Mouse (Mus musculus): ENCODE results near the gene Npw. TPM values are rescaled to one million over a fixed set of nuclear protein-coding genes. Genes with fewer than 3 reads are reported as not detected.
"Not testable (repeated sequence)": the region's sequence is repeated elsewhere in the genome, so short reads cannot be mapped to it uniquely, and the experiment has no call there.

Gene Npw
- total RNA-seq, 2 experiments from 2014 or later, result not detected

DNA sequence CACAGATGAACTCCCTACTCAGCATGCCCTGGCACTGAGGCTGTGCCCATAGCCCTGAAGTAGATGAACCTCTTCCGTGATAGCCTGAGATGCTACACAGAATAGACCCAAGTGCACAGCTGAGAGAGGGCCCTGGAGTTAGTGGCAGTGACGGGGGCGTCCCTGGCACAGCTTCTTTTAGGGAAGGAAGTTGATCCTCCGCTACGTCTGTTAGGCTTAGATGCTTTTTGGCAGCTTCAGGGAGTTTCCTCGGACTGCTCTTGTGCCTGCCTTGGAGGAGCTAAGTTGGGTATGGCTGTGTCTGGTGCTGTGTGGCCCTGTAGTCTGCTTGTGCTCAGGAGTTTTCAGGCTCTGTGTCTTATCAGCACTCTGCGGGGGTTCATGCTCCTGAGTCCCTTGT, 16.0 kb upstream of the Npw start:
- DNase-seq, result no peak

DNA sequence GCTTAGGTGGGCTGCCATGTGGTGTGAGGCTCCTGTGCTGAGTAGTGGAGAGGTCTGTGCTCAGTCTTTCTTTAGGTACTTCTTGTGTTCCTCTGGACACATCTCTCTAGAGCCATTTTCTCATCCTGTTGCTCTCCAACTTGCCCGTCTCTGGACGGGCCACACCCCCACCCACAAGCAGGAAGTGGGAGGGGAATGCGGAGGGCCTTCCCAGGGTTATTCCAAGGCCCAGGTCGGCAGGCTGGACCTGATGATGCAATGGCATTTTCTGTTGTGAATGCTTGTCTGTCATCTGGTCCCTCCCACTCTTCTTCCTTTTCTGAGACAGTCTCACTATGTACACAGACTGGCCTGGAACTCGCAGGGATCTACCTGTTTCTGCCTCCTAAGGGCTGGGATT, 13.9 kb upstream of the Npw start:
- intact Hi-C loops (cut with DNase I), result no loop called here
- DNase-seq, result peak; percentile 48 to 53

More for the DNA sequence above, 16.0 kb upstream of the Npw start:
- intact Hi-C loops (cut with DNase I), result no loop called here

DNA sequence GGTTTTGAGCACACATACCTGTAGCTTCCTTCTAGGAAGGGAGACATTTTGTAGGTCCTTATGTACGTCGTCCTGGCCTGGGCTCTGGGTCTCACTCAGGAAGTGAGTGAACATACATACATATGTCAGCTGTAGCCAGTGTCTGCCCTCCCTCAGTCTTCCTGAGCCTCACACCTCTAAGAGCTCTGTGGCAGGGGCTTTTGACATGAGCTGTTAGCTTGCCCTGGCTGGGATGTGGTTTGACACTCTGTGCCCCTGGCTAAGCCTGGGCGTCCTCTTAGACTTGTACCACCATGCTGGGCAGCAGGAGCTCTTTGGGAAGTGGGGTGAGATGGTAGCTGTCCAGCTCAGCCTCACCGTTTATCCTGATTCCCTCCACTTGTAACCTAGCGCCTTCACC, 13.1 kb upstream of the Npw start:
- intact Hi-C loops (cut with DNase I), result loop anchor here (2.0 kb wide), 1 partner anchor 23 kb away; no protein-coding TSS in a partner anchor
- DNase-seq, result no peak

DNA sequence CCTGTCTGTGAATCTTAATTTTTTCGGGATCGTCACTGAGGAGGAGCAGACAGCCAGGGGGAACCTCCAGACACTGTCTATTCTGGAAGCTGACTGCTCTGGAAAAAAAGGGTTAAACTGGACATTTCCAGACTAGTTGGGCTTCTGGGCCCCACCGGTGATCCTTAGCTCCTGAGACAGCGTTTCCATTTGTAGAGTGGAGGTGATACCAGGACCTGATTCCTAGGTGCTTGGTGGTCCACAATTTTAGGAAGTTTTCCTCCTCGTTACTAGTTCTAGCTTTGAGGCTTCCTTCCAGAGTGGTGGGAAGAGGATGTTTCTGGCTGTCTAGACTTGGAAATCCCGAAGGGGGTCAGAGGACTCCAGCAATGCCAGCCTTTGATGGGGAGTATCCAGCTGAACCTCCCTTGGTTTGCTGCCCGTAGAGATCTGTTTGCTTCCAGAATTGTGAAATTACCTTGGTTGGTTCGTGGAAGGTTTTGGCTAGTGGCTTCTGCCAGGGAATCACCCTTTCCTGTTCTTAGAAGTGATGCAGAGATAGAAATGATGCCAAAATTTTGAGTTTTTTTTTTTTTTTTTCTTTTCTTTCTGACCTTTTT, 12.1 kb upstream of the Npw start:
- DNase-seq, result no peak
- intact Hi-C loops (cut with DNase I), result loop anchor here (2.0 kb wide), 1 partner anchor 24 kb away; no protein-coding TSS in a partner anchor

DNA sequence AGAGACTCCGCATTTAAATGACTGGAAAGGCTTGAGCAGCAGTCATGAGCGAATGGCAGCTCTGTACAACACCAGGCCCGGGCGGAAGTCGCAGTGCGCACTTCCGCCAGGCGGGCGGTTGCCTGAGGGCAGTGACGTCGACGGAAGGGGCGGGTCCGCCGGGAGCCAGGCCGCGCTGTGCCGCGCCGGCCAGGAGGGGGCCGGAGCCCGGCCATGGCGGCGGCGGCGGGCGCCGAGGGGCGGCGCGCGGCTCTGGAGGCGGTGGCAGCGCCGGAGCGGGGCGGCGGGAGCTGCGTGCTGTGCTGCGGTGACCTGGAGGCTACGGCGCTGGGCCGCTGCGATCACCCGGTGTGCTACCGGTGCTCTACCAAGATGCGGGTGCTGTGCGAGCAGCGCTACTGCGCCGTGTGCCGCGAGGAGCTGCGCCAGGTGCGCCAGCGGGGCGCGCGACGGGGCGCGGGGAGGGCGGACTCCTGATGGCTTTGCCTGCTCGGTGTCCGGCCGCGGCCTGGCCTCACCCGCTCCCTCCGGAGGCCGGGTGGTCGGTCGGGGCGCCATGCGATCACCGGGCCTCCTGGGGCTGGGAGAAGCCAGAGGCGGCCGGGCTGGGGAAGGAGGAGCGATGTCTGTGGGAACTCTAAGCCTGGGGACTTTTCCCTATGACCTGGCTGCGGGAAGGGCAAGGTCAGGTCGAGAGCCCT, 11.4 kb upstream of the Npw start, which contains the start of gene Zfp598:
Gene Zfp598 (plus strand): TSS at position 143 of the 701 bp plus-strand sequence.
- intact Hi-C loops (cut with DNase I), result loop anchor here (2.0 to 5.0 kb wide), 4 partner anchors 25 to 192 kb away; partner anchors contain the start of genes Mlst8, Nthl1 and Tsc2
- DNase-seq, result peak; percentile 96 to 98

DNA sequence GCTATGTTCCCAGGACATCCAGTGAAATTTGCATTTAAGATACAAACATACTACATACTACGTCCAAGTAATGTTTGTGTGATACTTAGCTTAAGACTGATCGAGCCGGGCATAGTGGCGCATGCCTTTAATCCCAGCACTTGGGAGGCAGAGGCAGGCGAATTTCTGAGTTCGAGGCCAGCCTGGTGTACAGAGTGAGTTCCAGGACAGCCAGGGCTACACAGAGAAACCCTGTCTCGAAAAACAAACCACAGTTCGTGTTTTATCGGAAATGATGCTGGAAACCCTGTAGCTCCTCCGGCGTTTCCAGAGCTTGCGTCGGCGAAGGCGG, 10.9 kb upstream of the Npw start:
- DNase-seq, result not testable (repeated sequence)
- intact Hi-C loops (cut with DNase I), result loop anchor here (5.0 kb wide), 3 partner anchors 37 to 192 kb away; partner anchors contain the start of genes Mlst8, Nthl1 and Tsc2

DNA sequence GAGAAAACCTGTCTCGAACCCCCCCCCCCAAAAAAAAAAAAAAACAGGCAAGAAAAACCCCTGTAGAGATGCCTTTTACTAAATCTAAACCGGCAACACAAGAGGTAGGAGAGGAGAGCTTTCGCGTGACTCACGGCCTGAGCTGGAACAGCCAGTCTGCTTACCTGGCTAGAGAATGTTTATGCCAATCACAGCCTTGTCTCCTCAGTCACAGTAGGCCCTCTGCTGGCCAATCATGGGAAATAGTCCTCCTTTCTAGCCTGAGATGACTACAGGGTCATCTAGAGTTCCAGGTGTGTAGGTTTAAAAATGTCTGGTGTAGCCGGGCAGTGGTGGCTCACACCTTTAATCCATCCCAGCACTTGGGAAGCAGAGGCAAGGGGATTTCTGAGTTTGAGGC, 9.2 kb upstream of the Npw start:
- peak; percentile 62 to 63 for DNase-seq
- intact Hi-C loops (cut with DNase I), result loop anchor here (5.0 kb wide), 3 partner anchors 35 to 190 kb away; partner anchors contain the start of genes Mlst8, Nthl1 and Tsc2

DNA sequence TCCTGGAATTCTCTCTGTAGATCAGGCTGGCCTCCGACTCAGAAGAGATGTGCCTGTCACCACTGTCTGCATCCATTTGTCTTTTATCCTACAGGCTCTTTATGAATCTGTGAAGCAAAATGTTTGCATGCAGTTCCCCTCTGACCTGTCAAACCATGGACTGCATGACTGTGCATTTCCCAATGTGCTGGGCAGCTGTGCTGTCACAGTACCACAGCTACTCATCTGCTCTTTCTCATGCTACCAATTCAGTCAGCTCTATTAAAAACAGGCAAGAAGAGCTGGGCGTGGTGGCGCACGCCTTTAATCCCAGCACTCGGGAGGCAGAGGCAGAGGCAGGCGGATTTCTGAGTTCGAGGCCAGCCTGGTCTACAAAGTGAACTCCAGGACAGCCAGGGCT, 8.8 kb upstream of the Npw start:
- not testable (repeated sequence) for DNase-seq
- intact Hi-C loops (cut with DNase I), result loop anchor here (5.0 kb wide), 3 partner anchors 35 to 190 kb away; partner anchors contain the start of genes Mlst8, Nthl1 and Tsc2

DNA sequence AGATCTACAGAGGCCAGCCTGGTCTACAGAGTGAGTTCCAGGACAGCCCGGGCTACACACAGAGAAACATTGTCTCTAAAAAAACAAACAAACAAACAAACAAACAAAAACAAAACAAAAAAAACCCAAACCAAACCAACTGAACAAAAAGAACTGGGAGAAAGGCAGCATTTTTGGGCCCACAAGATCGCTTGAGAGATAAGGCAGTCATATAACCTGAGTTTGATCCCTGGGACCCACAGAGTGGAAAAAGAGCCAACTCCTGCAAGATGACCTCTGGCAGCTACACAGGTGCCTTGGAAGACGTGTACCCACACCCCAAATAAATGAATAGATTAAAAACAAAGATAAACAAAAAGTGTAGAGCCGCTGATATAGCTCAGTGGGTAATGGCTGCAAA, 3.3 kb downstream of the Npw start:
- intact Hi-C loops (cut with DNase I), result loop anchor here (1.0 kb wide), 1 partner anchor 115 kb away; no protein-coding TSS in a partner anchor
- DNase-seq, result no peak

DNA sequence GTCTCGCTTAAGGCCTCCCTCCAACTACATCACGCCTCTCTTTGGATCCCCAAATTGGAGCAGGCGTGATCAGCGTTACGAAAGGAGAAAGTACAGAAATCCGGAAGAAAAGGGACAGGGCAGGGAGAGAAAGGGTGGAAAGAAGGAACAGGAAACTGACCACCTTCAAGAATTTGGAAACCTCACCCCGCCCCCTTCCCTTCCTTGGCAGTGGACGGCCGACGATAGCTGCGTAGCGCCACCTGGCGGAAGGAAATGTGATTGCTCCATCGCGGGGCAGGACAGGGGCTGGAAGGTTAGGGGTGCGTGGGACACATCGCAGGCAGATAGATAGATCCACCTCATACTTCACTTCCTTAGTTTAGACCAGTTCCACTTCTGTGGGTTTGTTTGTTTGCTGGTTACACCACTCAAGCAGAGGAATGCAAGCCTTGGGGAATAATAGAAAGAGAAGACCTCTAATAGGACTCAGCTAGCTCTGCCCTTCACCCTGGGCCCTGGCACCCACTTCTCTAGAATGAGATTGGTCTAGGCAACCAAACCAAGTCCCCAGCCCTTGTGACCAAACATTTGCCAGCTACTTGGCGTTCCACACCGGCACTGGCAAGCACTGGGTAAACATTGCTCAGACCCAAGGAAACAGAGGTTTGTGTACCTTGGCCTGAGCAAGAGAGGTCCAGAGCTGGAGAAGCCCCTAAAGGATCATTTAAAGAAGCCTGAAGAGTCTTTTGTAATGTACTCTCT, 4.1 kb downstream of the Npw start:
- DNase-seq, result peak; percentile 82 to 85
- intact Hi-C loops (cut with DNase I), result loop anchor here (1.0 kb wide), 1 partner anchor 114 kb away; no protein-coding TSS in a partner anchor

DNA sequence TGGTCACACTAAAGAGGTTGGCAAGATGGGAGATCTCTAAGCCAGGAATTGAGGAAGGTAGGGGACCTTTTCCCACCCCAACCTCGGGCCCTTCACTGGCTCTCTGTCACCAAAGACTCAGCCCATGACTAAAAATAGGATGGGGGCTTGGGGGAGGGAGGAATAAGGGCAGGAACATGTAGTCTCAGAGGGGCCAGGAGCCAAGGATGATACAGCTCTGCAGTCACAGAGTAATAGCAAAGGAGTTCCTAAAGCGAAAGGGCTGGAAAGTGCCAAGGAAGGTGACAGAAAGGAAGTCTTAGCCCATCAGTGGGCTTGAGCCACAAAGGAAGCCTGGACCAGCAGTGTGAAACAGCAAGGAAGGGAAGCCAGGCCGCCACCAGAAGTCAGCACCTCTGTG, 6.4 kb downstream of the Npw start:
- intact Hi-C loops (cut with DNase I), result loop anchor here (2.0 kb wide), 1 partner anchor 19 kb away; the partner anchor contains the start of genes Nthl1 and Tsc2

DNA sequence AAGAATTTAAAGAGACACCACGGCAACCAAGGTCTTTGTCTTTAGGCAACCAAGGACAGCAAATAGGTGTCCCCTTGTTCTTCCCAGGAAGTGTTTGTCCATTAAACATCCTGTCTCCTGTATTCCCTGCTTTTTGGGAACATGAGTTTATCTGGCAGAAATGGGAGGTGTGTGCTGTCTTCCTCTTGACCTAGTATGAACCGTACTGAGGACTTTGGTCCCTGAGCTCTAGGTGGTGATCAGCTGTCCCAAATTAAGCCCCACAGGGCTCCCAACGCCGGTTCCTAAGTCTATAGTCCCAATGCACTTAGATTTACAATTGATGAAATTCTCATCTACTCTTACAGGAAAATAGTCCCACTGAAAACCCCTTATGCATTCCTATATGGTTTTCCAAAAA, 7.5 kb downstream of the Npw start:
- intact Hi-C loops (cut with DNase I), result loop anchor here (2.0 kb wide), 1 partner anchor 18 kb away; the partner anchor contains the start of genes Nthl1 and Tsc2
- DNase-seq, result no peak

More for the DNA sequence above, 6.4 kb downstream of the Npw start:
- DNase-seq, result no peak

DNA sequence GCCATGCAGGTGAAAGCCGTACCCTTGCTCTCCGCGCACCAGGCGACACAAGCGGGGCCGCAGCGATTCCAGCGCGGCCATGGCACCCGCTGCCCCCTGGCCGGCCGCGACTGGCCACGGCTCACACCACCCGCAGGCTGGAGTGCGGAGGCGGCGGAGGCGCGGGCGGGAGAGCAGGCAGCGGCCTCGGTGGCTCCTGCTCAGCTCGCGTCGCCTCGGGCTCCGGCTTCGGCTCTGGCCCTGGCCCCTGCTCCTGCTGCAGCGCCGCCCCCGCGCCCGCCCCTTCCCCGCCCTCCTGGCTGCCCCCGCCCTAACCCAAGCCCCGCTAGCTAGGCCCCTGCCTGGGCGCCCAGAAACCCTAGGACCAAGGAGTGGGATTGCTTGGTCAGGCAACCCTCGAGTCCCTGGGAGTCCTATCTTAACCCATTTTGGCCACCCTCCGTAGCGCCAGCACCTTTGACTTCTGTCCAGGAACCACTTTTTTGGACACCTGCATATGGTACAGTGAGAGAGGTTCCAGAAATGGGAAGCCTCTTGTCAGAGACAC, 8.1 kb downstream of the Npw start, which contains the start of gene Slc9a3r2:
Gene Slc9a3r2 (minus strand): TSS at position 258 of the 547 bp plus-strand sequence.
- intact Hi-C loops (cut with DNase I), result loop anchor here (2.0 kb wide), 1 partner anchor 17 kb away; the partner anchor contains the start of genes Nthl1 and Tsc2
- DNase-seq, result peak; percentile 71 to 76

DNA sequence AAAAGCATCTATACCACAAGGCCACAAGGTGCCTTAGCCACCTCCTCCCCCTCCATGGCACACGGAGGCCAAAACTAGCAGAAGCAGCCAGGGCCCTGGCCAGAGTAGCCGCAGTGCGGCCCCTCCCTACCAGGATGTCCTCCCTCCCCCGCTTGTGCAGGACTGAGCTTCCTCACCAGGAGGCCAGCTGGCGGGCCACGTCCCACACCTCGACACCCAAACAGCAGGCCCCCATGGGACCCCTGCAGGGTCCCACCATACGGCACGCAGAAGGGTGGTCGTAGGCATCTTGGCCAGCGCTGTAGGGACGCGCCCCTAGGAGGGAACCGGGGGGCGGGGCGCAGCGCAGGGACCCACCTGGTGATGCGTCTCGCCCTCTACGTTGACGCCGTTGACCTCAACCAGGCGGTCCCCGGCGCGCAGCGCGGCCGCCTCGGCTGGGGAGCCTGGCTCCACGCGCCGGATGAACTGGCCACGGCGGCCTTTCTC, 8.6 kb downstream of the Npw start:
- peak; percentile 66 to 74 for DNase-seq
- intact Hi-C loops (cut with DNase I), result loop anchor here (2.0 kb wide), 1 partner anchor 17 kb away; the partner anchor contains the start of genes Nthl1 and Tsc2

DNA sequence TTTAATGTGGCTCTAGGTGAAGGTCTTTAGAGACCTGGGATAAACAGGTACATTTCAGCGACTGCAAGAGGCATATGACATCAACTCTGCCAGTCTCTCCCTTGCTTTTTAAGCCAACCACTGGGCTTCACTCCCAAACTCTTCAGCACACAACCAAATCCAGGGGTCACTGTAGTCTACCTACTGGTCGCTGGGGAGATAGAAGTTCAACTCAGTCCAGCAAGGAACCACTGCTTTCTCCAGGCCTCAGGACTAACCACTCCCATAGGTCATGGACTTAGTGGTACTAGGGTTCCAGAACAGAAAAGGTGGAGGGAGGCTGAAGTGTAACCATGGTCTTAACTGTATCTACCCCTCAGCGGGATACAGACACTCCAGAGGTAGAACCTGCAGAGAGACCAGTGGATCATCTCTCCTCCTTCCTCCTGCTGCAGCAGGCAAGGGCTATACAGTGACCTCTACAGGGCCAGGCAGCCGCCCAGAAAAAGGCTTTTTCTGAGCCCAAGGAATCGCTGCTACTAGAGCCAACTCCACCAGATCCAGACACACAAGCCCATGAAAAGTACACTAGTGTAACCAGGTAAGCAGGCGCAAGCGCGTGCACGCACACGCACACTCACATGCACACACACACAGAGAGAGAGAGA, 9.4 kb downstream of the Npw start:
- intact Hi-C loops (cut with DNase I), result no loop called here
- DNase-seq, result no peak

DNA sequence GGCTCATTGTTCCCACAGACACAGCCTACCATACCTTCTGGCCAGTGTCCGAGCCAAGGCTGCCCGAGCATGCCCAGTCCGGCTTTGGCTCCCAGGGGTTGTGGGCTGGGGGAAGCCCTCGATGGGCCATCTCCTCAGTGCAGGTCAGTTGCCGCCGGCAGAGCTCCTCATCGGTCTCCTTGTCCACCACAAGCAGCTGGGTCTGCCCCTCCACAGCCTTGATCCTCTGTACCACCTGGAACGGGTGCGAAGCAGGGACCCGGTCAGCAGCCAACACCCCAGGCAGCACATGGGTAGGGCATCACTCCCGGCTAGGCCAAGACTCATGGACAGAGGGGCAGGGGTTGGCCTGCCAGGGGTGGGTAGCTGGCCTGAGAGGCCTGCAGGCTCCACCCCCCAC, 10.8 kb downstream of the Npw start:
- intact Hi-C loops (cut with DNase I), result no loop called here
- no peak for DNase-seq

DNA sequence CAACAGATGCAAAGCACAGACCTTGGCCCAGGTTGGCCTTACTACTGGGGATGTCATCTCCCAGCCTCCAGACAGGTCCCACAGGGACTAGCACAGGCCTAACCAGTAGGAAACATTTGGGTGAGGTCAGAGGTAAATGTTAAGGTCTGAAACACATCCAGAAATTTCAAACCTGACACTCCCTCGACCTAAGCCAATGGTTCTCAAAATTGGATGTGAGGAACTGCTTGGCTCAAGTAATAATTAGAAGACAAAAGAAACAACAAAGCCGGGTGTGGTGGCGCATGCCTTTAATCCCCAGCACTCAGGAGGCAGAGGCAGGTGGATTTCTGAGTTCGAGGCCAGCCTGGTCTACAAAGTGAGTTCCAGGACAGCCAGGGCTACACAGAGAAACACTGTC, 11.9 kb downstream of the Npw start:
- DNase-seq, result no peak
- intact Hi-C loops (cut with DNase I), result no loop called here

DNA sequence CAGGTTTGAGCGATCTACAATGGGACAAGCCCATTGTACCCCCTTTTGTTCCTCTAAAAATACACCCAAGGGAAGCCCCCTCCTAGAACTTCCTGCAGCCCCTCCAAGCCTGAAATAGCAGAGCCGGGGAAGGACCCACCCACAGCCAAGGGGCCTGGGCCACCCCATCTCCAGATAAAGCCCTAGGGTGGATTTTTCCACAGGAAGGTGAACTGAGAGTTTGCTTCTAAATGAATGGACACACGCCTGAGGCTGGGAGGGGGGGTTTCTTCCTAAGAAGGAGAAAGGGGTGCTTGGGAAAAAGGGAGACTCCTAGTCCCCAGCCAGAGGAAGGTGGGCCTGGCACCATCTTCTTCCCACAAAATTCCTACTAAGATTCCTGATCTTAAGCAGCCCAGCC, 12.3 kb downstream of the Npw start:
- intact Hi-C loops (cut with DNase I), result no loop called here
- DNase-seq, result no peak

DNA sequence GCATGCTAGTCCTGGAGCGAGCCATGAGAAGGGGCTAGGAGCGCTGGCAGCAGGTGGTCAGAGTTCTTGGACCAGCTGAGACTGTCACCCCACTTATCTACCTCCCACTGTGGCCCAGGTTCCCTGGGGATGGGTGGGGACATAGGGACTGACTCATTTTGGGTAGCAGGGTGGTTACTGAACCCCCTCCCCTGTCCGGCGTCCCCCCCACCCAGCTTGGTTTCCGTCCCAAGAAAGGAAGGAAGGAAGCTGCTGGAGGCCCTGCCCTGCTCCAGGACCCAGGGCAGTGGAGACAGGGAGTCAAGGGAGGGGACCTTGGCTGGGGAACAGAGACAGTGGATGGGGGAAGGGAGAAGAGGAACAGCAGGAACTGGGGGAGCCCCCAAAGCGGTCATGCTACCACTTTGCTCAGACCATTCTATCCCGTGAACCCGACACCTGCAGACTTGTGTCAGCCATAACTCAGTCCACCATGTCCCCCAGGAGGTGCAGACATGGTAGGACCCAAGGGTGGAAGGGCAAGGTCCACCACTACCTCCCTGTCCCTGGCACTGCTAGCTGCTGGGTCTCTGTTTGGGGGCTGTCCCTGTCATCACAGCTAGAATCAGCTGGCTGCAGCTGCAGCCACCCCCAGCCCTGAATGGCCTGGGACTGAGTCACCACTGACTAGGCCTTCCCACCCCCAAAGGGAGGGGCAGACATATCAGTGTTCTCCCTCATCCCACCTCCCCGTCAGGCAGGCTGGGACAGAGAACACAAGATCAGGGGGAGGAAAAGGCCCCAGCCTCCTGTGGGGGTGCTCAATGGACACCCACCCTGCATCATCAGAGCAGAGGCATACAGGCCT, 13.2 kb downstream of the Npw start:
- peak; percentile 67 to 73 for DNase-seq
- intact Hi-C loops (cut with DNase I), result no loop called here

Data from heart, postnatal 36 days (tissue).